Mouse (Mus musculus): ENCODE data around the gene Thnsl1. TPM values are rescaled to one million over a fixed set of nuclear protein-coding genes. Genes with fewer than 3 reads are reported as not detected.

Gene Thnsl1
- polyA plus RNA-seq, 1 experiment from 2014 or later = 7.3 TPM

DNA sequence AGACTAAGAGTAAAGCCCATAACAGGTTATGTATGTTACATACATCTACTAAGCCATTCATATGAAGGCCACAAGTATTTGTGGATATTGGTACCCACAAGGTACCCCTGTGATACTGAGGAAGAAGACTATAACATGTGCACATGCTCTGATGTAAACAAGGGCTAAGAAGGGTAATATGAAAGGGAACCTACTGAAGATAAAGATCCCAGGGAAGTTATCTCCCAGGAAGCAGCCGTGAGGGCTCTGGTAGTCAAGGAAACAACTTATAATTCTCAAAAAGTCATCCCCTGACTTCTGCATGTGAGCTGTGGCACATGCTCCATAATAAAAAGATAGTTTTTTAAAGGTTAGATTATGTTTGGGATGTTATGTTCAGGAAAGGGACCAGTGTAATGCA, 14.3 kb upstream of the Thnsl1 start:
- H3K27me3 ChIP-seq (ENCODE audit: control insufficient read depth, insufficient read depth, low read length) = no peaks in the 10 kb centered on the region

DNA sequence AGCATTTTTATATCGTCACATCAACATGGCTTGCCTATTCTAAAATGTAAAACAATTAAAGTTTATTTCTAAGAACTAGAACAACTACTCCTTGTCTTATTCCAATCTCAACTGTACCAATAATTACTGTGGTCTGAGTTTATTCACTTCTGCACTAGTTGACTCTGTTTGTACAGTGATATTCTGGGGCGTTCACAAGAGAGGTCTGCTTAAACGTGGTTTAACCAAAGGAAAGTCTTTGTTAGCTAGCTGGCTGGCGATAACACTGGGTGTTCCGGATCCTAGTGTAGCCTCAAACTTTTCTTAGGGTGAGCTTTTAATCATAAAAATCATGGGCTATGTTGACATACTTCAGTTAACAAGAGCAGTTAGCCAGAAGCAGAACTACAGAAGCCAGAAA, 10.3 kb upstream of the Thnsl1 start:
- Histone ChIP-seq H3K4me3 (ENCODE audit: low read depth, low read length) (no peak overlapping the region), H3K27me3 (ENCODE audit: control insufficient read depth, insufficient read depth, low read length) (no peaks in the 10 kb centered on the region), H3K36me3 (ENCODE audit: control insufficient read depth, insufficient read depth, low read length) (no peaks in the 10 kb centered on the region), H3K27ac (ENCODE audit: low read depth, low read length) (no peak overlapping the region), H3K9me3 (replicated peaks; ENCODE audit: control insufficient read depth, low read length) (no peaks in the 10 kb centered on the region), H3K4me2 (no peak overlapping the region), H3K9ac (ENCODE audit: low read depth, low read length) (no peak overlapping the region), H3K4me1 (ENCODE audit: control insufficient read depth, insufficient read depth, low read length) (no peaks in the 10 kb centered on the region)
- no peak for ATAC-seq (replicated peaks; ENCODE audit: insufficient number of reproducible peaks, low FRiP score, low TSS enrichment)
- WGBS (ENCODE audit: insufficient replicate concordance) = 84% methylated on average over 5 of the region's 5 CpGs

More for the DNA sequence above, 14.3 kb upstream of the Thnsl1 start:
- Histone ChIP-seq H3K27ac (ENCODE audit: low read depth, low read length) (no peak overlapping the region), H3K9ac (ENCODE audit: low read depth, low read length) (no peak overlapping the region), H3K4me1 (ENCODE audit: control insufficient read depth, insufficient read depth, low read length) (no peaks in the 10 kb centered on the region), H3K36me3 (ENCODE audit: control insufficient read depth, insufficient read depth, low read length) (no peaks in the 10 kb centered on the region), H3K9me3 (replicated peaks; ENCODE audit: control insufficient read depth, low read length) (no peaks in the 10 kb centered on the region), H3K4me3 (ENCODE audit: low read depth, low read length) (no peak overlapping the region), H3K4me2 (no peak overlapping the region)
- WGBS (ENCODE audit: insufficient replicate concordance) = 48% methylated on average over 1 of the region's 1 CpGs
- ATAC-seq (replicated peaks; ENCODE audit: insufficient number of reproducible peaks, low FRiP score, low TSS enrichment) = no peak

DNA sequence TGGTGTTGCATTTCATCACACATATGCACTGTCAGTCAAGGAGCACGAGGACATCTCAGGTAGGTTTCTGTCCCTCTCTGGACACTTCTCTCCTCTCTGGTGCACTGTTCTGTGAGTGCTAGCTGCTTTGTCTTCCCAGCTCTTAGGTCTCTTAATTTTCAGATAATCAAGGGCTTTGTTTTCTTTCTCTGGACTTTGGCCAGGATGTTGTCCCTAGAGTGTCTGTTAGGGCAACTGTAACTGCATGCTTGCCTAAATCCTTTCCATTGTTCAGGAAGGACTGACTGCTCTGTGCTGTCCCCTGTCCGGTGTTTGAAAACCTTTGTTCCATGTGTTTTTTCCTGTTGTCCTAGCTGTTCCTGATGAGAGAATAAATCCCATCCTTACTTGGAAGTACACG, 6.5 kb upstream of the Thnsl1 start:
- Histone ChIP-seq H3K4me1 (ENCODE audit: control insufficient read depth, insufficient read depth, low read length) (no peaks in the 10 kb centered on the region), H3K4me3 (ENCODE audit: low read depth, low read length) (no peak overlapping the region), H3K4me2 (no peak overlapping the region), H3K27ac (ENCODE audit: low read depth, low read length) (no peak overlapping the region), H3K9ac (ENCODE audit: low read depth, low read length) (no peak overlapping the region), H3K9me3 (replicated peaks; ENCODE audit: control insufficient read depth, low read length) (no peaks in the 10 kb centered on the region), H3K36me3 (ENCODE audit: control insufficient read depth, insufficient read depth, low read length) (no peaks in the 10 kb centered on the region), H3K27me3 (ENCODE audit: control insufficient read depth, insufficient read depth, low read length) (no peaks in the 10 kb centered on the region)
- ATAC-seq (replicated peaks; ENCODE audit: insufficient number of reproducible peaks, low FRiP score, low TSS enrichment) = no peak
- WGBS (ENCODE audit: insufficient replicate concordance) = 49% methylated on average over 3 of the region's 3 CpGs

DNA sequence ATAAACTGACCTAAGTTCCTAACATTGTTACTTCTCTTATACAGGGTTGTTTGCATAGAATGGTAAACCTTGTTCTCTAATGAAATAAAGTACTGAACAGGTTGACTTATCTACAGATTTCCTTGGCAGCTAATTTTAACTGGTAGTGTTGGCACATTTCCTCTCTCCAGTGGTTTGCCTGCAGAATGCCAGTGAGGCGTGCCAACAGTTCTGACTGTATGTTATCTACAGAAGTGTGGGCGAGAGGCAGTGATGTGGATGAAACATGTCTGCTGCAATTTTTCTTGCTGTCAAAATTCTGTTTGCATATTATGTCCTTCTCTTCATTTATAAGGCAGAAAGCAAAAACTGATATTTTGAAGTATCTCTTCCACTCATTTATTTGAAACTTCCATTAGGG, 2.8 kb upstream of the Thnsl1 start:
- Histone ChIP-seq H3K4me1 (ENCODE audit: control insufficient read depth, insufficient read depth, low read length) (no peaks in the 10 kb centered on the region), H3K27me3 (ENCODE audit: control insufficient read depth, insufficient read depth, low read length) (no peaks in the 10 kb centered on the region), H3K9ac (ENCODE audit: low read depth, low read length) (no peak overlapping the region), H3K4me2 (no peak overlapping the region), H3K27ac (ENCODE audit: low read depth, low read length) (no peak overlapping the region), H3K4me3 (ENCODE audit: low read depth, low read length) (no peak overlapping the region), H3K36me3 (ENCODE audit: control insufficient read depth, insufficient read depth, low read length) (no peaks in the 10 kb centered on the region), H3K9me3 (replicated peaks; ENCODE audit: control insufficient read depth, low read length) (no peaks in the 10 kb centered on the region)
- no peak for ATAC-seq (replicated peaks; ENCODE audit: insufficient number of reproducible peaks, low FRiP score, low TSS enrichment)
- WGBS (ENCODE audit: insufficient replicate concordance) = 64% methylated on average over 2 of the region's 2 CpGs

DNA sequence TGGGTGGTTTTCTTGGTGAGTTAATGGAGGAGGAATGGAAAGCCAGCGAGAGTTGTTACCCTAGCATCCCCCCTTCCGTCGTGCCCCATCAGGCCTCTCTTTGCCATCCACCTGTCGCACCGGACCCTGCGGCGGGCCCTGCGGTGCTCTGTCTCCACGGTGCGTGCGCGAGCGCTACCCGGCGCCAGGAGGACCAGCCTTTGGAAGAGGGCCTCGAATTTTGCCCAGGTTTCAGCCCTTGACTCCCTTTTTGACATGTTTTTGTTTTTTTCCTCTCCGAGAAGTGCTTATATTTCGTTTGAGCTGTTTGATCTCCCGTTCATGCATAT, 271 bp downstream of the Thnsl1 start:
- peak overlapping the region; percentile 70 for H3K9ac ChIP-seq (ENCODE audit: low read depth, low read length)
- H3K27ac ChIP-seq (ENCODE audit: low read depth, low read length) = 0 out of 2 replicates have a peak overlapping the region, but pooled peaks have one; percentile 41
- no peaks in the 10 kb centered on the region for H3K27me3 ChIP-seq (ENCODE audit: control insufficient read depth, insufficient read depth, low read length)
- peak; percentile 85 for ATAC-seq (replicated peaks; ENCODE audit: insufficient number of reproducible peaks, low FRiP score, low TSS enrichment)
- H3K9me3 ChIP-seq (replicated peaks; ENCODE audit: control insufficient read depth, low read length) = no peaks in the 10 kb centered on the region
- H3K4me2 ChIP-seq = peak overlapping the region; percentile 66
- H3K4me3 ChIP-seq (ENCODE audit: low read depth, low read length) = peak overlapping the region; percentile 56
- H3K36me3 ChIP-seq (ENCODE audit: control insufficient read depth, insufficient read depth, low read length) = no peaks in the 10 kb centered on the region
- no peaks in the 10 kb centered on the region for H3K4me1 ChIP-seq (ENCODE audit: control insufficient read depth, insufficient read depth, low read length)
- 2% methylated on average over 19 of the region's 19 CpGs for WGBS (ENCODE audit: insufficient replicate concordance)

DNA sequence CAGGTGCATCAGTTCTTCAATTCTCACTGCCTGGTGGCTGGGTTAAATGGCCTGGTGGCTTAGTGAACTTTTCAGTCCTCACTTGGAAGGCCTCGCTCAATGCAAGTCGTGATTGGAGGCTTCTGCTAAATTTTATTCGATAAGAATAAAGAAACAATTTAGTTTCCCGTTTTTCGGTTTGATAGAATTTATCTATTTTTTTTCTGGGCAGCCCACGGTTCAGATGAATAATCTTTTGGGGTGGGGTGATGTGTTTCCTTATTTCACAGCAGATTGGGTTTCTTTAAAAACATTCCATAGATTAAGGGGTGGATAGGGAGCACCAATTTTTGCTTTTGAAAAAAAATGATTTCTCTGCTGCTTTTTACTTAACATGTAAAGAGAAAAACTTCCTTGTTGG, 754 bp downstream of the Thnsl1 start:
- ATAC-seq (replicated peaks; ENCODE audit: insufficient number of reproducible peaks, low FRiP score, low TSS enrichment) = no peak
- no peaks in the 10 kb centered on the region for H3K36me3 ChIP-seq (ENCODE audit: control insufficient read depth, insufficient read depth, low read length)
- H3K4me3 ChIP-seq (ENCODE audit: low read depth, low read length) = peak overlapping the region; percentile 56
- no peak overlapping the region for H3K27ac ChIP-seq (ENCODE audit: low read depth, low read length)
- H3K4me1 ChIP-seq (ENCODE audit: control insufficient read depth, insufficient read depth, low read length) = no peaks in the 10 kb centered on the region
- 42% methylated on average over 6 of the region's 6 CpGs for WGBS (ENCODE audit: insufficient replicate concordance)
- peak overlapping the region; percentile 70 for H3K9ac ChIP-seq (ENCODE audit: low read depth, low read length)
- H3K27me3 ChIP-seq (ENCODE audit: control insufficient read depth, insufficient read depth, low read length) = no peaks in the 10 kb centered on the region
- H3K4me2 ChIP-seq = peak overlapping the region; percentile 66
- H3K9me3 ChIP-seq (replicated peaks; ENCODE audit: control insufficient read depth, low read length) = no peaks in the 10 kb centered on the region

DNA sequence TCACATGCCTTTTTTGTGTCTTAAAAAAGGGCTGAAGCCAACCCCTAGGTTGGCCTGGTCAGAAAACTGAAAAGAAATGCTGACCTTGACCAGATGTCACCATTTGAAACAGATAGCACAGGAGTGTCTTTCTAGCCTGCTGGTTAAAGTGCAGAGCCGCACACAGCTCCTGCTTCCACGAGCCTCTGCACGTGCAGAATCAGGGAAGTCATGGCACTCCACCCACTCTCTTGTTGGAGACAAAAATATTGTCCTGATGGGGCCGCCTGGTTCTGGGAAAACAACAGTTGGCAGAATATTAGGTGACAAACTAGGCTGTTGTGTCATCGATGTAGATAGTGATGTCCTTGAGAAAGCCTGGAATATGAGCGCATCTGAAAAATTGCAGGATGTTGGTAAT, 5.8 kb downstream of the Thnsl1 start:
- no peaks in the 10 kb centered on the region for H3K9me3 ChIP-seq (replicated peaks; ENCODE audit: control insufficient read depth, low read length)
- no peak for ATAC-seq (replicated peaks; ENCODE audit: insufficient number of reproducible peaks, low FRiP score, low TSS enrichment)
- no peaks in the 10 kb centered on the region for H3K36me3 ChIP-seq (ENCODE audit: control insufficient read depth, insufficient read depth, low read length)
- no peak overlapping the region for H3K4me3 ChIP-seq (ENCODE audit: low read depth, low read length)
- no peak overlapping the region for H3K9ac ChIP-seq (ENCODE audit: low read depth, low read length)
- 77% methylated on average over 6 of the region's 6 CpGs for WGBS (ENCODE audit: insufficient replicate concordance)
- no peak overlapping the region for H3K27ac ChIP-seq (ENCODE audit: low read depth, low read length)
- no peak overlapping the region for H3K4me2 ChIP-seq
- no peaks in the 10 kb centered on the region for H3K4me1 ChIP-seq (ENCODE audit: control insufficient read depth, insufficient read depth, low read length)
- no peaks in the 10 kb centered on the region for H3K27me3 ChIP-seq (ENCODE audit: control insufficient read depth, insufficient read depth, low read length)

DNA sequence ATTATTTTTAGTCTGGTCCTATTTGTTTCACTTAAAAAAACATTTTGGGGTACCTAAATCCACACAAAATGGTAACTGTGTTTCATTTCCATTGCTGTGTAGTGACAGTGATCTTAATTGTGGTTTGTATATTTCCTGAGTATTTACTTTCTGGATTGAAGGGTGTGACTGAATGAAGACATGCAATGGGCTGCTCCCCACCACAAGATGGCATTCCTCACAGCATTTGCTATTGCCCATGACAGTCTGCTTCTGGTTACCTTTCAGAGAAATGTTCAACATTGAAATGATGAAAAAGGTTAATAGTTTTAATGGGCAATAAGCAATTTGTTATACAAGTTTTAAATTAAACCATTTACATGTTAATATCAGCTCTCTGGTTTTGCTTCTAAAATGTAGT, 8.8 kb downstream of the Thnsl1 start:
- Histone ChIP-seq H3K27ac (ENCODE audit: low read depth, low read length) (no peak overlapping the region), H3K9me3 (replicated peaks; ENCODE audit: control insufficient read depth, low read length) (no peaks in the 10 kb centered on the region), H3K36me3 (ENCODE audit: control insufficient read depth, insufficient read depth, low read length) (no peaks in the 10 kb centered on the region), H3K9ac (ENCODE audit: low read depth, low read length) (no peak overlapping the region), H3K4me2 (no peak overlapping the region), H3K4me3 (ENCODE audit: low read depth, low read length) (no peak overlapping the region), H3K27me3 (ENCODE audit: control insufficient read depth, insufficient read depth, low read length) (no peaks in the 10 kb centered on the region), H3K4me1 (ENCODE audit: control insufficient read depth, insufficient read depth, low read length) (no peaks in the 10 kb centered on the region)
- ATAC-seq (replicated peaks; ENCODE audit: insufficient number of reproducible peaks, low FRiP score, low TSS enrichment) = no peak

DNA sequence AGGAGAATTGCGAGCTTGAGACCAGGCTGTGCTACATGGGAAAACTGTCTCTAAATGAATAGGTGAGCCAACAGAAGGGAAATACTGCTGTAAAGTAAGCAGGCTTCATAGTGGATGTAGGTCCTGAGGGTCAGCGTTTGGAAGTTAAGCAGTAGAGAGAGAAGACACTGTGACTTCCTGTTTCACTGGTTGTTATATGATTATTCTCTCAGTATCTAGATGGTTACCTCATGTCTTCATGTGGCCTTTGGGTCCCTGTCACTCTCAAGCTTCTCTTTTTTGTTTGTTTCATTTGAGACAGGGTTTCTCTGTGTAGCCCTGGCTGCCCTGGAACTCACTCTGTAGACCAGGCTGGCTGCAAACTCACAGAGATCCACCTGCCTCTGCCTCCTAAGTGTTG, 9.8 kb downstream of the Thnsl1 start:
- 86% methylated on average over 2 of the region's 2 CpGs for WGBS (ENCODE audit: insufficient replicate concordance)
- Histone ChIP-seq H3K9me3 (replicated peaks; ENCODE audit: control insufficient read depth, low read length) (no peaks in the 10 kb centered on the region), H3K4me3 (ENCODE audit: low read depth, low read length) (no peak overlapping the region), H3K36me3 (ENCODE audit: control insufficient read depth, insufficient read depth, low read length) (no peaks in the 10 kb centered on the region), H3K27ac (ENCODE audit: low read depth, low read length) (no peak overlapping the region), H3K9ac (ENCODE audit: low read depth, low read length) (no peak overlapping the region), H3K4me1 (ENCODE audit: control insufficient read depth, insufficient read depth, low read length) (no peaks in the 10 kb centered on the region), H3K4me2 (no peak overlapping the region), H3K27me3 (ENCODE audit: control insufficient read depth, insufficient read depth, low read length) (no peaks in the 10 kb centered on the region)
- no peak for ATAC-seq (replicated peaks; ENCODE audit: insufficient number of reproducible peaks, low FRiP score, low TSS enrichment)
